ENCODE assay signal across 17 mouse cellular contexts in the genomic region with DNA sequence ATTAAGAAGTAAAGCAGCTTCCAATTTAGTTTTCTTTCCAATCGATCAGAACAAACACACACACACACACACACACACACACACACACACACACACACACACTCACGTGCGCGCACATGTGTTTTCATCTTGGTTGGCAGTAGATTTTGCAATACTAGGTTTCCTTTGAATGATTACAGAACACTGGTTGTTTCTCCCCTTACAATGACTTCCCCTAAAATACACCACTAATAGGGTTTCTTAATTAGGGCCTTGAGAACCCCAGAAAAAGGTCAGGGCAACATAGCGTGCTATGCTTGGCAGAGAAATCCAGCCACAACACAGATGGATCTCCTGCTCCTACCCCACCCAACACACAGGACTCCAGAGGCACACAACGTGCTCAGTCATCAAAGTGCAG. TPM values are rescaled to one million over a fixed set of nuclear protein-coding genes. Genes with fewer than 3 reads are reported as not detected.
"Had no signal": no experiment of that assay in that cellular context is flagged by ENCODE, and none has a peak within 500 bp of the region (broad histone marks: within the 10 kb centered on the region; RNA-seq: fewer than 3 reads in every experiment).

No protein-coding gene starts in this region.

- DNase-seq: gastrocnemius, postnatal 14 days; gastrocnemius, postnatal 36 days; heart, adult 18-20 months; heart, postnatal 10 days; heart, postnatal 4 days; kidney, adult 18-20 months; kidney, adult 8-10 months; kidney, postnatal 14 days; kidney, postnatal 36 days; layer of hippocampus, adult 9-11 months; layer of hippocampus, postnatal 36 days; liver; liver, embryonic 13.5 days had no signal

- ATAC-seq: hindbrain, embryonic 16.5 days; inflammation-experienced regulatory T-cells, adult 6 months; intestine, embryonic 15.5 days; intestine, postnatal 0 days had no signal

RNA-seq across cellular contexts. Expression of gene Satb2, which starts 56.0 kb away (rescaled TPM):
- polyA plus RNA-seq: inflammation-experienced regulatory T-cells, adult 6 months had no signal
